8 mouse cellular contexts compared by ENCODE assay signal in genomic region chr4:134703835-134704546, GRCm38 (mm10). TPM values are rescaled to one million over a fixed set of nuclear protein-coding genes. Genes with fewer than 3 reads are reported as not detected.
A peak's percentile ranks its signal among the peaks of the same experiment; 100 is the strongest.
DNase-seq lines count a peak whose midpoint lies in the region; ATAC-seq lines count a peak whose summit lies in the region.

Gene Man1c1 (minus strand): TSS chr4:134704290.

- DNase-seq in Muller cell, postnatal 12 days (ENCODE audit: inconsistent ontology term): peak; percentile 100
- peak; percentile 98 for DNase-seq in cerebellum, adult 9-11 months
- peak; percentile 97 to 99 for DNase-seq in frontal cortex, adult 2 months (ENCODE audit: extremely low spot score in 1 of 2, low spot score in 1 of 2)
- peak; percentile 99 for DNase-seq in hindbrain, embryonic 11.5 days (ENCODE audit: low spot score)
- DNase-seq in layer of hippocampus, postnatal 10 days (ENCODE audit: low spot score in 2 of 2): peak; percentile 99
- DNase-seq in lung, postnatal 10 days: peak; percentile 99
- peak; percentile 99 for DNase-seq in ovary, postnatal 36 days (ENCODE audit: low spot score)
- DNase-seq in thymus, postnatal 25 days: peak; percentile 98

- peak within 1 kb of the TSS; percentile 99 for H3K4me2 ChIP-seq in hindbrain, embryonic 11.5 days (replicated peaks; ENCODE audit: low read depth, low read length)

- peaks cover 18% of the 10 kb centered on the region for H3K27me3 ChIP-seq in hindbrain, embryonic 11.5 days (ENCODE audit: control insufficient read depth, insufficient read depth, low read length)

- peak within 1 kb of the TSS; percentile 62 for H3K9ac ChIP-seq in hindbrain, embryonic 11.5 days (ENCODE audit: low read depth, low read length)

- no peaks in the 10 kb centered on the region for H3K36me3 ChIP-seq in hindbrain, embryonic 11.5 days (ENCODE audit: control insufficient read depth, insufficient read depth, low read length)

- peak within 1 kb of the TSS; percentile 61 for H3K4me3 ChIP-seq in hindbrain, embryonic 11.5 days (ENCODE audit: low read depth, low read length)

- peak within 1 kb of the TSS; percentile 70 for H3K27ac ChIP-seq in hindbrain, embryonic 11.5 days (ENCODE audit: low read depth, low read length)

- no peaks in the 10 kb centered on the region for H3K9me3 ChIP-seq in hindbrain, embryonic 11.5 days (ENCODE audit: control insufficient read depth, low read length)

- ATAC-seq in hindbrain, embryonic 11.5 days (ENCODE audit: low FRiP score): peak; percentile 95

- H3K4me1 ChIP-seq in hindbrain, embryonic 11.5 days (replicated peaks; ENCODE audit: control insufficient read depth, insufficient read depth, low read length): peaks cover 7% of the 10 kb centered on the region; the same call in 1 of the 2 replicates

- 0% methylated on average over 44 of the region's 81 CpGs for WGBS in hindbrain, embryonic 11.5 days

RNA-seq across cellular contexts. Expression of gene Man1c1, which starts in this region (rescaled TPM):
- 17.2 and 20.6 TPM in 2 replicates for polyA plus RNA-seq in frontal cortex, adult 2 months (2012; rRNA removed)
- polyA plus RNA-seq in hindbrain, embryonic 11.5 days (2014; fragmentation: Nextera tagmentation; extraction: Ambion mirVana): 3.8 and 5.3 TPM in 2 replicates
- 10 to 100 TPM; 14.2 to 16.3 TPM for total RNA-seq in layer of hippocampus, postnatal 10 days (2021)

Comparison
In these comparisons a context has a peak if more than half of its experiments do, and no peak if none do; other contexts are left out.
1. Peak in every context shown above with its lines: DNase-seq, ATAC-seq, H3K4me3 ChIP-seq and H3K27ac ChIP-seq.